In genomic region chr13:55847805-55848204, GRCm38 (mm10) we compare ENCODE assay signal across 12 mouse cellular contexts. TPM values are rescaled to one million over a fixed set of nuclear protein-coding genes. Genes with fewer than 3 reads are reported as not detected.
DNase-seq lines count a peak whose midpoint lies in the region; ATAC-seq lines count a peak whose summit lies in the region.
"Had no signal": no experiment of that assay in that cellular context is flagged by ENCODE, and none has a peak within 500 bp of the region (broad histone marks: within the 10 kb centered on the region; RNA-seq: fewer than 3 reads in every experiment).

No protein-coding gene starts in this region.

- no peak overlapping the region for H3K27ac ChIP-seq in heart, embryonic 13.5 days (replicated peaks)
- peak overlapping the region; percentile 74 for H3K27ac ChIP-seq in stomach, embryonic 16.5 days (ENCODE audit: low read length)
- H3K27ac ChIP-seq: forebrain, embryonic 13.5 days; hindbrain, embryonic 12.5 days had no signal

- H3K36me3 ChIP-seq in heart, embryonic 13.5 days, result no peaks in the 10 kb centered on the region
- H3K36me3 ChIP-seq in megakaryocyte, embryonic 14.5 days (replicated peaks; ENCODE audit: low read length), result no peaks in the 10 kb centered on the region
- no peaks in the 10 kb centered on the region for H3K36me3 ChIP-seq in stomach, embryonic 16.5 days (ENCODE audit: control insufficient read depth, insufficient read depth, low read length)
- H3K36me3 ChIP-seq: hindbrain, embryonic 12.5 days had no signal

- 0 out of 2 replicates have a peak overlapping the region, but pooled peaks have one; percentile 14 for H3K9ac ChIP-seq in heart, embryonic 13.5 days
- peak overlapping the region; percentile 33 for H3K9ac ChIP-seq in stomach, embryonic 16.5 days (ENCODE audit: low read length)
- H3K9ac ChIP-seq: forebrain, embryonic 13.5 days; hindbrain, embryonic 12.5 days had no signal

- peaks cover 8% of the 10 kb centered on the region; the same call in 1 of the 2 replicates for H3K9me3 ChIP-seq in heart, embryonic 13.5 days
- peaks cover 26% of the 10 kb centered on the region for H3K9me3 ChIP-seq in megakaryocyte, embryonic 14.5 days
- peaks cover 5% of the 10 kb centered on the region; the same call in 1 of the 2 replicates for H3K9me3 ChIP-seq in stomach, embryonic 16.5 days (replicated peaks; ENCODE audit: control insufficient read depth, low read length)
- H3K9me3 ChIP-seq: hindbrain, embryonic 12.5 days had no signal

- peak overlapping the region; percentile 54 for H3K4me2 ChIP-seq in heart, embryonic 13.5 days
- H3K4me2 ChIP-seq in stomach, embryonic 16.5 days (ENCODE audit: low read depth, low read length), result peak overlapping the region; percentile 43
- H3K4me2 ChIP-seq: forebrain, embryonic 13.5 days; hindbrain, embryonic 12.5 days had no signal

- WGBS in heart, embryonic 13.5 days, result 32% methylated on average over 10 of the region's 10 CpGs
- 5% methylated on average over 10 of the region's 10 CpGs for WGBS in stomach, embryonic 16.5 days

- peaks cover 17% of the 10 kb centered on the region for H3K4me1 ChIP-seq in heart, embryonic 13.5 days
- peaks cover 10% of the 10 kb centered on the region for H3K4me1 ChIP-seq in megakaryocyte, embryonic 14.5 days
- peaks cover 32% of the 10 kb centered on the region for H3K4me1 ChIP-seq in stomach, embryonic 16.5 days (ENCODE audit: control insufficient read depth, insufficient read depth, low read length)
- H3K4me1 ChIP-seq: forebrain, embryonic 13.5 days had no signal

- peaks cover 63% of the 10 kb centered on the region for H3K27me3 ChIP-seq in heart, embryonic 13.5 days (replicated peaks)
- peaks cover 70% of the 10 kb centered on the region for H3K27me3 ChIP-seq in megakaryocyte, embryonic 14.5 days (replicated peaks)
- no peaks in the 10 kb centered on the region for H3K27me3 ChIP-seq in stomach, embryonic 16.5 days (ENCODE audit: control insufficient read depth, insufficient read depth, low read length)

- no peak for ATAC-seq in heart, embryonic 13.5 days (ENCODE audit: extremely low read depth, insufficient number of reproducible peaks, low FRiP score, low TSS enrichment)
- ATAC-seq in megakaryocyte, adult 5-6 weeks (ENCODE audit: poor library complexity, severe bottlenecking), result no peak
- ATAC-seq in stomach, embryonic 16.5 days (ENCODE audit: insufficient read depth, low FRiP score), result peak; percentile 49; the same call in 1 of the 2 replicates
- ATAC-seq in activated CD4-positive, CD25-positive, alpha-beta regulatory T cell, adult 4 months, result no peak
- ATAC-seq: forebrain, embryonic 13.5 days had no signal

- H3K4me3 ChIP-seq in heart, embryonic 13.5 days, result peak overlapping the region; percentile 14; the same call in 1 of the 2 replicates
- H3K4me3 ChIP-seq in megakaryocyte, embryonic 14.5 days (replicated peaks), result peak overlapping the region; percentile 78
- H3K4me3 ChIP-seq in stomach, embryonic 16.5 days (replicated peaks; ENCODE audit: low read length), result peak overlapping the region; percentile 15
- H3K4me3 ChIP-seq: forebrain, embryonic 13.5 days; hindbrain, embryonic 12.5 days had no signal

- DNase-seq in heart, adult 18-20 months, result no peak
- DNase-seq in kidney, postnatal 4 days, result peak; percentile 69 to 81
- DNase-seq in cerebellum, adult 9-11 months, result no peak

RNA-seq across cellular contexts. Expression of gene Pitx1, which starts 11.8 kb away (rescaled TPM):
- polyA plus RNA-seq in heart, embryonic 13.5 days (2015; fragmentation: Nextera tagmentation; extraction: Ambion mirVana), result 0.17 and 1.5 TPM in 2 replicates
- total RNA-seq in heart, adult 18-20 months (2021), result not detected
- polyA plus RNA-seq in megakaryocyte, embryonic 14.5 days (2012; ENCODE audit: insufficient read depth, low replicate concordance), result 0.68 TPM in 1 of 2 replicates, not detected in the other
- total RNA-seq in megakaryocyte, adult 5-6 weeks (2015), result not detected in 2 replicates
- not detected in 2 replicates for total RNA-seq in megakaryocyte, adult 5-6 weeks (2017)
- polyA plus RNA-seq in stomach, embryonic 16.5 days (2015; fragmentation: Nextera tagmentation; extraction: Ambion mirVana), result 106 and 110 TPM in 2 replicates
- not detected for polyA plus RNA-seq in activated CD4-positive, CD25-positive, alpha-beta regulatory T cell, adult 4 months (2017; shearing (Covaris generic))
- total RNA-seq: layer of hippocampus, postnatal 25 days had no signal
- polyA plus RNA-seq: cortical plate, adult 2 months; forebrain, embryonic 13.5 days had no signal

Comparison
In these comparisons a context has a peak if more than half of its experiments do, and no peak if none do; other contexts are left out.
1. H3K4me3 ChIP-seq: peak in every context shown above with its lines; median percentile 78 in megakaryocyte, embryonic 14.5 days; 15 in stomach, embryonic 16.5 days; 14 in heart, embryonic 13.5 days.
2. DNase-seq: peak in kidney, postnatal 4 days (2 of 2); none in heart, adult 18-20 months (0 of 2) and cerebellum, adult 9-11 months (single experiment).
3. RNA of gene Pitx1, which starts 11.8 kb away (polyA plus RNA-seq): 106 to 110 TPM in stomach, embryonic 16.5 days; 0.17 to 1.5 TPM in heart, embryonic 13.5 days, 0.68 TPM in megakaryocyte, embryonic 14.5 days and not detected in activated CD4-positive, CD25-positive, alpha-beta regulatory T cell, adult 4 months; every median in the first group is over 10 times any median in the second.